ENCODE assay signal across 16 mouse cellular contexts in genomic region chr16:14416957-14417618, GRCm38 (mm10). TPM values are rescaled to one million over a fixed set of nuclear protein-coding genes. Genes with fewer than 3 reads are reported as not detected.
A peak's percentile ranks its signal among the peaks of the same experiment; 100 is the strongest.
DNase-seq lines count a peak whose midpoint lies in the region; ATAC-seq and TF ChIP-seq lines count a peak whose summit lies in the region.
"Had no signal": no experiment of that assay in that cellular context is flagged by ENCODE, and none has a peak within 500 bp of the region (broad histone marks: within the 10 kb centered on the region; RNA-seq: fewer than 3 reads in every experiment).

No protein-coding gene starts in this region.

- no peaks in the 10 kb centered on the region for H3K27me3 ChIP-seq in kidney, postnatal 0 days (ENCODE audit: insufficient read depth, low read length)
- H3K27me3 ChIP-seq: heart, embryonic 13.5 days had no signal

- DNase-seq in kidney, postnatal 0 days (ENCODE audit: low spot score), result peak; percentile 77
- DNase-seq in kidney, adult 9 months, result no peak
- peak; percentile 11 to 60 for DNase-seq in lung, postnatal 4 days
- no peak for DNase-seq in lung, postnatal 25 days (ENCODE audit: low spot score)
- peak; percentile 9 for DNase-seq in fibroblast of lung, adult 2 months (ENCODE audit: low read depth)
- DNase-seq in layer of hippocampus, postnatal 36 days, result no peak
- no peak for DNase-seq in cerebellum, postnatal 25 days
- DNase-seq: cerebellum, postnatal 10 days; gastrocnemius, postnatal 25 days; heart, postnatal 4 days; layer of hippocampus, adult 9-11 months; midbrain, embryonic 14.5 days had no signal

- WGBS in kidney, postnatal 0 days, result 28% methylated on average over 5 of the region's 5 CpGs

- no peak for TF ChIP-seq CTCF in kidney, postnatal 0 days (IDR thresholded peaks at IDR 0.05; ENCODE audit: low read depth)

- H3K4me2 ChIP-seq in kidney, postnatal 0 days (ENCODE audit: low read length), result no peak overlapping the region
- H3K4me2 ChIP-seq: heart, embryonic 13.5 days; liver, embryonic 11.5 days had no signal

- H3K27ac ChIP-seq in kidney, postnatal 0 days, result peak overlapping the region; percentile 47
- H3K27ac ChIP-seq: forebrain, embryonic 10.5 days; heart, embryonic 13.5 days had no signal

- H3K36me3 ChIP-seq in kidney, postnatal 0 days (ENCODE audit: insufficient read depth, low read length), result peaks cover 5% of the 10 kb centered on the region; the same call in 1 of the 2 replicates
- H3K36me3 ChIP-seq: heart, embryonic 13.5 days had no signal

- H3K4me1 ChIP-seq in kidney, postnatal 0 days (replicated peaks; ENCODE audit: insufficient read depth, low read length), result no peaks in the 10 kb centered on the region
- H3K4me1 ChIP-seq: forebrain, embryonic 10.5 days; heart, embryonic 13.5 days had no signal

- H3K4me3 ChIP-seq in kidney, postnatal 0 days (replicated peaks; ENCODE audit: low read depth, low read length), result no peak overlapping the region
- H3K4me3 ChIP-seq: forebrain, embryonic 10.5 days; heart, embryonic 13.5 days had no signal

- no peak overlapping the region for H3K9ac ChIP-seq in kidney, postnatal 0 days (ENCODE audit: low read depth, low read length)
- H3K9ac ChIP-seq: heart, embryonic 13.5 days had no signal

- ATAC-seq in kidney, postnatal 0 days (replicated peaks; ENCODE audit: low FRiP score, low read depth), result peak; percentile 65
- ATAC-seq: activated CD4-positive, CD25-positive, alpha-beta regulatory T cell, adult 4 months had no signal

- no peaks in the 10 kb centered on the region for H3K9me3 ChIP-seq in kidney, postnatal 0 days (replicated peaks; ENCODE audit: low read length)
- H3K9me3 ChIP-seq: forebrain, embryonic 10.5 days; heart, embryonic 13.5 days had no signal

RNA-seq across cellular contexts. Expression of gene Abcc1, which starts 55.7 kb away (rescaled TPM):
- 11.6 and 11.8 TPM in 2 replicates for polyA plus RNA-seq in kidney, postnatal 0 days (2015; fragmentation: Nextera tagmentation; extraction: Ambion mirVana)
- 10 to 100 TPM; 13.1 to 13.6 TPM for total RNA-seq in layer of hippocampus, postnatal 36 days (2021)

Comparison
In these comparisons a context has a peak if more than half of its experiments do, and no peak if none do; other contexts are left out.
1. DNase-seq: peak in kidney, postnatal 0 days (single experiment), lung, postnatal 4 days (2 of 2) and fibroblast of lung, adult 2 months (single experiment); none in kidney, adult 9 months (single experiment), lung, postnatal 25 days (single experiment), layer of hippocampus, postnatal 36 days (0 of 2) and cerebellum, postnatal 25 days (0 of 2).